Mouse (Mus musculus): ENCODE results near the gene Kif14. TPM values are rescaled to one million over a fixed set of nuclear protein-coding genes. Genes with fewer than 3 reads are reported as not detected.

The Kif14 gene
- polyA plus RNA-seq, 1 experiment from 2014 or later = 2.7 TPM

GRCm38 (mm10) chr1:136446933-136447332 is 19.2 kb upstream of the Kif14 start:
- H3K27ac ChIP-seq (ENCODE audit: low read length) = no peak overlapping the region
- 0 out of 2 replicates have a peak, but pooled peaks cover 2% of the 10 kb centered on the region for H3K4me1 ChIP-seq (ENCODE audit: control insufficient read depth, insufficient read depth, low read length)
- ATAC-seq = 0 out of 2 replicates have a peak, but pooled peaks have one; percentile 36
- WGBS = 63% methylated on average over 10 of the region's 10 CpGs
- no peaks in the 10 kb centered on the region for H3K9me3 ChIP-seq (ENCODE audit: control insufficient read depth, low read length)
- no peaks in the 10 kb centered on the region for H3K36me3 ChIP-seq (ENCODE audit: control insufficient read depth, insufficient read depth, low read length)
- H3K4me2 ChIP-seq (ENCODE audit: low read depth, low read length) = no peak overlapping the region
- H3K9ac ChIP-seq (ENCODE audit: low read depth, low read length) = no peak overlapping the region
- H3K4me3 ChIP-seq (ENCODE audit: low read length) = no peak overlapping the region
- no peaks in the 10 kb centered on the region for H3K27me3 ChIP-seq (replicated peaks; ENCODE audit: control insufficient read depth, insufficient read depth, low read length)

DNA sequence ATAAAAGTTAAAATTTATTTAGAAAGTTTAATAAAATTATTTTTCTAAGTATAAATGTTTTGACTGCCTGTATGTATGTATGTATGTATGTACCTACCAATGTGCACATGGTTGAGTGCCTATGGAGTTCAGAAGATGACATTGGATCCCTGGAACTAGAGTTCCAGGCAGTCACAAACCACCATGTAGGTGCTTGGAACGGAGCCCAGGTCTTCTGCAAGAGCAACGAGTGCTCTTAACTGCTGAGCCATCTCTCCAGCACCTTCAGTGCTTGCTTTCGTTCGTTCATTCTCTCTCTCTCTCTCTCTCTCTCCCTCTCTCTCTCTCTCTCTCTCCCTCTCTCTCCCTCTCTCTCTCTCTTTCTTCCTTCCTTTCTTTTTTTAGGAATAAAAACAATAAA is 18.8 kb upstream of the Kif14 start:
- no peak overlapping the region for H3K4me2 ChIP-seq (ENCODE audit: low read depth, low read length)
- no peak overlapping the region for H3K9ac ChIP-seq (ENCODE audit: low read depth, low read length)
- ATAC-seq = no peak
- no peak overlapping the region for H3K4me3 ChIP-seq (ENCODE audit: low read length)
- no peaks in the 10 kb centered on the region for H3K36me3 ChIP-seq (ENCODE audit: control insufficient read depth, insufficient read depth, low read length)
- H3K9me3 ChIP-seq (ENCODE audit: control insufficient read depth, low read length) = no peaks in the 10 kb centered on the region
- H3K4me1 ChIP-seq (ENCODE audit: control insufficient read depth, insufficient read depth, low read length) = 0 out of 2 replicates have a peak, but pooled peaks cover 2% of the 10 kb centered on the region
- no peak overlapping the region for H3K27ac ChIP-seq (ENCODE audit: low read length)
- H3K27me3 ChIP-seq (replicated peaks; ENCODE audit: control insufficient read depth, insufficient read depth, low read length) = no peaks in the 10 kb centered on the region
- 52% methylated on average over 4 of the region's 4 CpGs for WGBS

DNA sequence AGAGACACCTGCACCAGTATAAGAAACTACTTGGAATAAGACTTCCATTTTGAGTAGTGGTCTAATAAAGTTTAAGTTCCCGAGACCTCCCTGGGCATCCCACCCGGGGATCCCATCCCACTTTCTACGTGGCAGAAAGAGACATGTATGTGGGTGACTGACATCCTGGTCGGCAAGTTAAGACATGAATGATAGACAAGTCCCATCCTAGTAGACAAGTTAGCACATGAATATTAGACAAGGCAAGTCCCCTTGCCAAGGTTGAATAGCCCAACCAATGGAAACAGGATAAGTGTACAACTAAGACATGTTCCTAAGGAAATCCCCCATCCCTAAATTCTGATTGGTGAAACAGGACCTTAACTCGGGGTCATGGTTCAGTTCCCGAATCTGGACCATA is 16.6 kb upstream of the Kif14 start:
- WGBS = 94% methylated on average over 6 of the region's 6 CpGs

DNA sequence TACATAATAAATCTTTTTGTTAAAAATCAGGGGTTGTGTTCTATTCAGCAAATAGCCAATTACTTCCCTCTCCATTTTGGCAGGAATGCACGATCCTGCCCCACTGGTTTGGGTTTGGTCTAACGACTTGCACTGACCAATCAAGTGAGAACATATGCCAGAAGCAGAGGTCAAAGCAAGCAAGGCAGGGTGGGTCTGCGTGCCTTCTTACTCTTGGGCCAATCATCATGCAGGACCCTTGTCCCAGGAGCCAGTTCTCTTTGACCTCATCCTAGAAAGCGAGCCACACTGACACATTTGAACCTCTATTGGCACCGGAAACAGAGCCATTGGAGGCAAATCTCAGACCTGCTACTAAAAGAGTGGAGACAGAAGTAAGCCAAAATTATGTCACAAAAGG is 15.9 kb upstream of the Kif14 start:
- H3K4me3 ChIP-seq (ENCODE audit: low read length) = no peak overlapping the region
- H3K4me2 ChIP-seq (ENCODE audit: low read depth, low read length) = no peak overlapping the region
- H3K27me3 ChIP-seq (replicated peaks; ENCODE audit: control insufficient read depth, insufficient read depth, low read length) = peaks cover 3% of the 10 kb centered on the region; the same call in 1 of the 2 replicates
- H3K4me1 ChIP-seq (ENCODE audit: control insufficient read depth, insufficient read depth, low read length) = no peaks in the 10 kb centered on the region
- no peak overlapping the region for H3K9ac ChIP-seq (ENCODE audit: low read depth, low read length)
- ATAC-seq = no peak
- no peaks in the 10 kb centered on the region for H3K36me3 ChIP-seq (ENCODE audit: control insufficient read depth, insufficient read depth, low read length)
- H3K9me3 ChIP-seq (ENCODE audit: control insufficient read depth, low read length) = no peaks in the 10 kb centered on the region
- WGBS = 78% methylated on average over 5 of the region's 5 CpGs
- H3K27ac ChIP-seq (ENCODE audit: low read length) = no peak overlapping the region

More for the DNA sequence above, 16.6 kb upstream of the Kif14 start:
- Histone ChIP-seq H3K27ac (ENCODE audit: low read length) (no peak overlapping the region), H3K9ac (ENCODE audit: low read depth, low read length) (no peak overlapping the region), H3K9me3 (ENCODE audit: control insufficient read depth, low read length) (no peaks in the 10 kb centered on the region), H3K4me3 (ENCODE audit: low read length) (no peak overlapping the region), H3K27me3 (replicated peaks; ENCODE audit: control insufficient read depth, insufficient read depth, low read length) (peaks cover 3% of the 10 kb centered on the region; the same call in 1 of the 2 replicates), H3K36me3 (ENCODE audit: control insufficient read depth, insufficient read depth, low read length) (no peaks in the 10 kb centered on the region), H3K4me2 (ENCODE audit: low read depth, low read length) (no peak overlapping the region), H3K4me1 (ENCODE audit: control insufficient read depth, insufficient read depth, low read length) (0 out of 2 replicates have a peak, but pooled peaks cover 1% of the 10 kb centered on the region)
- ATAC-seq = no peak

DNA sequence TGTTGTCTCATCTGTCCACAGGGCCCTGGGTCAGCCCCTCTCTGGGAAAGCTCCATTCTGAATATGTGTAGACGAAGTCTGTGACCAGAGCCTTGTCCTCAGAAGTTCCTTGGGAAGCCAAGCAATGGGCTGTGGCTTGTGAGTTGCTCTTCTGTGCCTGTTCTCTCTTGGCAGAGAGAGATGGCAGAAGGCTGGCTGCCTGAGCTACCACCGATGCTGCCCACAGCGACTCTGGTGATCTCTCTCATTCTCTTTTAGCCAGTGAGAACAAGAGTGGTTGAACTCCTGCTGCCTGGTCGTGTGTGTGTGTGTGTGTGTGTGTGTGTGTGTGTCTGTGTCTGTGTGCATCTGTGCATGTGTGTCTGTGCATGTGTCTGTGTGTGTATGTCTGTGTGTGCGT is 13.7 kb upstream of the Kif14 start:
- no peak for ATAC-seq
- peaks cover 3% of the 10 kb centered on the region; the same call in 1 of the 2 replicates for H3K27me3 ChIP-seq (replicated peaks; ENCODE audit: control insufficient read depth, insufficient read depth, low read length)
- H3K4me3 ChIP-seq (ENCODE audit: low read length) = no peak overlapping the region
- H3K4me2 ChIP-seq (ENCODE audit: low read depth, low read length) = no peak overlapping the region
- H3K4me1 ChIP-seq (ENCODE audit: control insufficient read depth, insufficient read depth, low read length) = no peaks in the 10 kb centered on the region
- no peak overlapping the region for H3K27ac ChIP-seq (ENCODE audit: low read length)
- no peaks in the 10 kb centered on the region for H3K9me3 ChIP-seq (ENCODE audit: control insufficient read depth, low read length)
- no peaks in the 10 kb centered on the region for H3K36me3 ChIP-seq (ENCODE audit: control insufficient read depth, insufficient read depth, low read length)
- WGBS = 81% methylated on average over 5 of the region's 5 CpGs
- no peak overlapping the region for H3K9ac ChIP-seq (ENCODE audit: low read depth, low read length)

GRCm38 (mm10) chr1:136455756-136456585 is 10.2 kb upstream of the Kif14 start:
- no peak for ATAC-seq
- no peak overlapping the region for H3K27ac ChIP-seq (ENCODE audit: low read length)
- no peak overlapping the region for H3K9ac ChIP-seq (ENCODE audit: low read depth, low read length)
- H3K27me3 ChIP-seq (replicated peaks; ENCODE audit: control insufficient read depth, insufficient read depth, low read length) = peaks cover 3% of the 10 kb centered on the region; the same call in 1 of the 2 replicates
- no peak overlapping the region for H3K4me2 ChIP-seq (ENCODE audit: low read depth, low read length)
- WGBS = 73% methylated on average over 17 of the region's 17 CpGs
- no peaks in the 10 kb centered on the region for H3K36me3 ChIP-seq (ENCODE audit: control insufficient read depth, insufficient read depth, low read length)
- no peaks in the 10 kb centered on the region for H3K9me3 ChIP-seq (ENCODE audit: control insufficient read depth, low read length)
- H3K4me1 ChIP-seq (ENCODE audit: control insufficient read depth, insufficient read depth, low read length) = no peaks in the 10 kb centered on the region
- H3K4me3 ChIP-seq (ENCODE audit: low read length) = no peak overlapping the region

- Histone ChIP-seq H3K4me3 (ENCODE audit: low read length) (no peak overlapping the region), H3K36me3 (ENCODE audit: control insufficient read depth, insufficient read depth, low read length) (no peaks in the 10 kb centered on the region), H3K9ac (ENCODE audit: low read depth, low read length) (no peak overlapping the region), H3K27me3 (replicated peaks; ENCODE audit: control insufficient read depth, insufficient read depth, low read length) (peaks cover 3% of the 10 kb centered on the region; the same call in 1 of the 2 replicates), H3K27ac (ENCODE audit: low read length) (no peak overlapping the region), H3K4me2 (ENCODE audit: low read depth, low read length) (no peak overlapping the region), H3K4me1 (ENCODE audit: control insufficient read depth, insufficient read depth, low read length) (no peaks in the 10 kb centered on the region), H3K9me3 (ENCODE audit: control insufficient read depth, low read length) (no peaks in the 10 kb centered on the region)
- no peak for ATAC-seq
- 74% methylated on average over 6 of the region's 6 CpGs for WGBS
Measured at GRCm38 (mm10) chr1:136456741-136457140, 9.4 kb upstream of the Kif14 start.

DNA sequence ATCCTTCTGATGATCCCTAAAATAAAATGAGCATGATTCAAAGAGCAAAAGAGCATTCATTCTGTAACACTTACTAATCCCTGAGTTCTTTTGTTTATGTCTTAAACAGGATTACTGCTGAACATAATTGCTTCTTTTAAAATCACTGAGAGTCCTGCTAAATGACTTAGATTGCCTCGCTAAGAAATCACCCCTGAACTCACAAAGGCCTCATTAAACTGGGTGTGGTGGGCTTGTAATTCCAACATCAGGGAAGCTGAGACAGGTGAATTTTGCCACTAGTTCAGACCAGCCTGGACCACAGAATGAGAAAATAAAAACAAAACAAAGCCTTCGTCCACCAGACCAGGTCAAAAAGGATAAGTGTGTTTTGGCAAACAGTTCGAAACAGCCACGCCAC is 8.7 kb upstream of the Kif14 start:
- H3K27me3 ChIP-seq (replicated peaks; ENCODE audit: control insufficient read depth, insufficient read depth, low read length) = peaks cover 3% of the 10 kb centered on the region; the same call in 1 of the 2 replicates
- no peak overlapping the region for H3K9ac ChIP-seq (ENCODE audit: low read depth, low read length)
- no peak for ATAC-seq
- 63% methylated on average over 4 of the region's 4 CpGs for WGBS
- H3K4me3 ChIP-seq (ENCODE audit: low read length) = no peak overlapping the region
- no peaks in the 10 kb centered on the region for H3K36me3 ChIP-seq (ENCODE audit: control insufficient read depth, insufficient read depth, low read length)
- no peak overlapping the region for H3K27ac ChIP-seq (ENCODE audit: low read length)
- no peaks in the 10 kb centered on the region for H3K9me3 ChIP-seq (ENCODE audit: control insufficient read depth, low read length)
- H3K4me1 ChIP-seq (ENCODE audit: control insufficient read depth, insufficient read depth, low read length) = no peaks in the 10 kb centered on the region
- H3K4me2 ChIP-seq (ENCODE audit: low read depth, low read length) = no peak overlapping the region

- no peaks in the 10 kb centered on the region for H3K9me3 ChIP-seq (ENCODE audit: control insufficient read depth, low read length)
- peak; percentile 48; the same call in 1 of the 2 replicates for ATAC-seq
- H3K27me3 ChIP-seq (replicated peaks; ENCODE audit: control insufficient read depth, insufficient read depth, low read length) = no peaks in the 10 kb centered on the region; the same call in 1 of the 2 replicates
- no peak overlapping the region for H3K4me2 ChIP-seq (ENCODE audit: low read depth, low read length)
- no peak overlapping the region for H3K27ac ChIP-seq (ENCODE audit: low read length)
- H3K4me1 ChIP-seq (ENCODE audit: control insufficient read depth, insufficient read depth, low read length) = no peaks in the 10 kb centered on the region
- no peak overlapping the region for H3K9ac ChIP-seq (ENCODE audit: low read depth, low read length)
- no peaks in the 10 kb centered on the region for H3K36me3 ChIP-seq (ENCODE audit: control insufficient read depth, insufficient read depth, low read length)
- H3K4me3 ChIP-seq (ENCODE audit: low read length) = no peak overlapping the region
- 29% methylated on average over 9 of the region's 9 CpGs for WGBS
Measured at GRCm38 (mm10) chr1:136458691-136459245, 7.4 kb upstream of the Kif14 start.
